Mouse (Mus musculus) ES-E14 (cell line): ENCODE measurements around the gene Slc45a3.

ENCODE experiments used
- CHD2 ChIP-seq: IDR thresholded peaks from 2 replicates; pipeline ENCODE4 v1.6.1; 2014; ENCODE audit warnings: mild to moderate bottlenecking, low read depth, low read length, inconsistent platforms
- ZC3H11A ChIP-seq: IDR thresholded peaks from 2 replicates; pipeline ENCODE4 v1.6.1; 2012; ENCODE audit warnings: low read depth, mild to moderate bottlenecking, inconsistent platforms, low read length, borderline replicate concordance

GRCm38 (mm10) chr1:132019876-132020275, 57.1 kb downstream of the Slc45a3 start:
- TF ChIP-seq ZC3H11A (no peak), CHD2 (no peak)
